Mouse (Mus musculus) testis, adult 2 months (tissue): Measurements from ENCODE around the gene Hnrnpab.

ENCODE experiments used
- CTCF ChIP-seq: fragments of 200-500 bp; IDR thresholded peaks from 2 replicates; pipeline ENCODE4 v1.5.1; 2012; ENCODE audit warnings: low read depth, mild to moderate bottlenecking, inconsistent platforms, low read length, moderate library complexity; ENCODE audit not compliant: control insufficient read depth, insufficient read depth, insufficient replicate concordance
- POLR2A ChIP-seq: fragments of 200-500 bp; IDR thresholded peaks from 2 replicates; pipeline ENCODE4 v1.6.1; 2012; ENCODE audit warnings: low read depth, mild to moderate bottlenecking, inconsistent platforms, low read length, moderate library complexity; ENCODE audit not compliant: control insufficient read depth

- TF ChIP-seq POLR2A (no peak), CTCF (no peak)
Observed at GRCm38 (mm10) chr11:51585608-51586252, 20.9 kb downstream of the Hnrnpab start.
